14 mouse cellular contexts compared by ENCODE assay signal in the genomic region with DNA sequence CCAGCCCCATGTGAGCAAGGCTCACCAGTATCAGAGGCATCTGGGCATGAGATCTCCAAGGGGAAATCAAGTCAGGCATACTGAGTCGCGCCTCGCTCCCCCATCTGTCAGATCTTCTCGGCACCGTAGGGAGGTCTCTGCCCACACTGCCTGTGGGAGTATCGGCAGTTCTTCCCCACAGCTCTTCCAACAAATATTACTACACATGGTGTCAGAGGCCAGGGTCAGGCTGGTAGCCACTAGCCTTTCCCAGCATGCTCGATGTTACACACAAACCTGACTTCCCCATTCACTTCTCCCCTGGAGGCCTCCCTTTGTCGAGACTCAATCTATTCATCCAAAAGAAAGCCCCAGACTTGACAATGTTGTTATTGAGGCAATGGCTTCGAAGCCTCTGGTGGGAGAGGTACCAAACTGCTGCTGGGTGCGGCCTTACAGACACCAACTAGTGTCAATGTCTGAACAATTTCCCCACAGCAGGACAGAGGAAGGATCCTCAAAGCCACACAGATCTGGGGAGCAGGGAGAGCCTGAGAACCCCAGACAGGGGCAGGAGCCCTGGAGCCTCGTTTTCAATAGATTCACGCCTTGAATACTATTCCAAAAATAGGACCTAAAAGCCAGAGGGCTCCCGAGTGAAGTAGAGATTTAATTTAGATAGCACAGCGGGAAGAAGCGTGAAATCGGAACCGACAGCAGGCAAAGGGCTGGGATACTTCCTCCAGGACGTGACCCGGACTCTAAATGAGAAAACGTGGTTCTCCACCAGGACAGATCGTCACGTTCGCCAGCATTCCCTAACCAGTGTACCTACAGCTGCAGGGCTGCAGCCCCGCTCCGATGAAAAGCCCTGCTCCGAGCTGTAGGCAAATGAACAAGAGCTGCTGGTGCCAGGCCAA. TPM values are rescaled to one million over a fixed set of nuclear protein-coding genes. Genes with fewer than 3 reads are reported as not detected.
A peak's percentile ranks its signal among the peaks of the same experiment; 100 is the strongest.
DNase-seq lines count a peak whose midpoint lies in the region; ATAC-seq and TF ChIP-seq lines count a peak whose summit lies in the region.
"Had no signal": no experiment of that assay in that cellular context is flagged by ENCODE, and none has a peak within 500 bp of the region (broad histone marks: within the 10 kb centered on the region; RNA-seq: fewer than 3 reads in every experiment).

No protein-coding gene starts in this region.

- DNase-seq in embryonic facial prominence, embryonic 10.5 days (ENCODE audit: low spot score) = no peak
- no peak for DNase-seq in kidney, postnatal 0 days (ENCODE audit: low spot score)
- no peak for DNase-seq in kidney, postnatal 14 days
- DNase-seq in spleen, adult 18-20 months = no peak
- DNase-seq in layer of hippocampus, adult 8-10 months (ENCODE audit: low spot score in 2 of 2) = no peak
- DNase-seq in right cerebral cortex, postnatal 36 days (ENCODE audit: low spot score in 2 of 2) = no peak
- DNase-seq: kidney, adult 2 months; right cerebral cortex, postnatal 4 days; thymus, postnatal 4 days had no signal

- no peak overlapping the region for H3K4me3 ChIP-seq in embryonic facial prominence, embryonic 12.5 days
- no peak overlapping the region for H3K4me3 ChIP-seq in embryonic facial prominence, embryonic 10.5 days
- no peak overlapping the region for H3K4me3 ChIP-seq in kidney, postnatal 0 days (replicated peaks; ENCODE audit: low read depth, low read length)
- H3K4me3 ChIP-seq: heart, embryonic 10.5 days; limb, embryonic 12.5 days had no signal

- no peak for ATAC-seq in embryonic facial prominence, embryonic 12.5 days (ENCODE audit: insufficient number of reproducible peaks, insufficient read depth, low FRiP score, low TSS enrichment)
- ATAC-seq in kidney, postnatal 0 days (replicated peaks; ENCODE audit: low FRiP score, low read depth) = no peak
- ATAC-seq in megakaryocyte, adult 5-6 weeks (ENCODE audit: poor library complexity, severe bottlenecking) = 0 out of 2 replicates have a peak, but pooled peaks have one; percentile 35
- ATAC-seq: forebrain, embryonic 16.5 days had no signal

- no peaks in the 10 kb centered on the region for H3K4me1 ChIP-seq in embryonic facial prominence, embryonic 12.5 days
- peaks cover 10% of the 10 kb centered on the region for H3K4me1 ChIP-seq in embryonic facial prominence, embryonic 10.5 days
- H3K4me1 ChIP-seq in kidney, postnatal 0 days (replicated peaks; ENCODE audit: insufficient read depth, low read length) = no peaks in the 10 kb centered on the region
- H3K4me1 ChIP-seq: limb, embryonic 12.5 days had no signal

- no peak for TF ChIP-seq CTCF in kidney, postnatal 0 days (IDR thresholded peaks at IDR 0.05; ENCODE audit: low read depth)

- no peak overlapping the region for H3K27ac ChIP-seq in embryonic facial prominence, embryonic 12.5 days
- no peak overlapping the region for H3K27ac ChIP-seq in embryonic facial prominence, embryonic 10.5 days (replicated peaks)
- H3K27ac ChIP-seq in kidney, postnatal 0 days = no peak overlapping the region
- H3K27ac ChIP-seq: heart, embryonic 10.5 days; limb, embryonic 12.5 days had no signal

- H3K4me2 ChIP-seq in embryonic facial prominence, embryonic 12.5 days (replicated peaks) = 0 out of 2 replicates have a peak overlapping the region, but pooled peaks have one; percentile 14
- 0 out of 2 replicates have a peak overlapping the region, but pooled peaks have one; percentile 14 for H3K4me2 ChIP-seq in kidney, postnatal 0 days (ENCODE audit: low read length)
- H3K4me2 ChIP-seq: limb, embryonic 12.5 days had no signal

- H3K36me3 ChIP-seq in embryonic facial prominence, embryonic 12.5 days = no peaks in the 10 kb centered on the region
- no peaks in the 10 kb centered on the region for H3K36me3 ChIP-seq in embryonic facial prominence, embryonic 10.5 days (replicated peaks)
- no peaks in the 10 kb centered on the region for H3K36me3 ChIP-seq in kidney, postnatal 0 days (ENCODE audit: insufficient read depth, low read length)
- H3K36me3 ChIP-seq: heart, embryonic 10.5 days; limb, embryonic 12.5 days had no signal

- no peaks in the 10 kb centered on the region for H3K27me3 ChIP-seq in embryonic facial prominence, embryonic 12.5 days
- H3K27me3 ChIP-seq in embryonic facial prominence, embryonic 10.5 days (replicated peaks; ENCODE audit: low read depth, poor library complexity, severe bottlenecking) = no peaks in the 10 kb centered on the region
- H3K27me3 ChIP-seq in kidney, postnatal 0 days (ENCODE audit: insufficient read depth, low read length) = no peaks in the 10 kb centered on the region
- H3K27me3 ChIP-seq: limb, embryonic 12.5 days had no signal

- H3K9me3 ChIP-seq in embryonic facial prominence, embryonic 12.5 days = no peaks in the 10 kb centered on the region
- H3K9me3 ChIP-seq in embryonic facial prominence, embryonic 10.5 days = no peaks in the 10 kb centered on the region
- no peaks in the 10 kb centered on the region for H3K9me3 ChIP-seq in kidney, postnatal 0 days (replicated peaks; ENCODE audit: low read length)
- H3K9me3 ChIP-seq: heart, embryonic 10.5 days; limb, embryonic 12.5 days had no signal

- H3K9ac ChIP-seq in embryonic facial prominence, embryonic 12.5 days = no peak overlapping the region
- no peak overlapping the region for H3K9ac ChIP-seq in kidney, postnatal 0 days (ENCODE audit: low read depth, low read length)
- H3K9ac ChIP-seq: limb, embryonic 12.5 days had no signal

- WGBS in embryonic facial prominence, embryonic 12.5 days = 61% methylated on average over 26 of the region's 26 CpGs
- WGBS in embryonic facial prominence, embryonic 10.5 days = 60% methylated on average over 26 of the region's 26 CpGs
- 62% methylated on average over 26 of the region's 26 CpGs for WGBS in kidney, postnatal 0 days

RNA-seq across cellular contexts. Expression of gene Rpap3, which starts 47.5 kb away (rescaled TPM):
- polyA plus RNA-seq in embryonic facial prominence, embryonic 12.5 days (2016; fragmentation: Nextera tagmentation; extraction: Ambion mirVana) = 34.3 and 38.0 TPM in 2 replicates
- polyA plus RNA-seq in embryonic facial prominence, embryonic 10.5 days (2016; fragmentation: Nextera tagmentation; extraction: Ambion mirVana) = 38.8 and 40.2 TPM in 2 replicates
- polyA plus RNA-seq in kidney, postnatal 0 days (2015; fragmentation: Nextera tagmentation; extraction: Ambion mirVana) = 36.3 and 37.2 TPM in 2 replicates
- 6.8 and 7.9 TPM in 2 replicates for total RNA-seq in megakaryocyte, adult 5-6 weeks (2015)
- 10.8 and 12.8 TPM in 2 replicates for total RNA-seq in megakaryocyte, adult 5-6 weeks (2017)
- total RNA-seq in layer of hippocampus, adult 8-10 months (2022) = 10 to 100 TPM; 26.6 to 28.1 (median 27.8) TPM
